ENCODE assay signal across 8 mouse cellular contexts in the genomic region with DNA sequence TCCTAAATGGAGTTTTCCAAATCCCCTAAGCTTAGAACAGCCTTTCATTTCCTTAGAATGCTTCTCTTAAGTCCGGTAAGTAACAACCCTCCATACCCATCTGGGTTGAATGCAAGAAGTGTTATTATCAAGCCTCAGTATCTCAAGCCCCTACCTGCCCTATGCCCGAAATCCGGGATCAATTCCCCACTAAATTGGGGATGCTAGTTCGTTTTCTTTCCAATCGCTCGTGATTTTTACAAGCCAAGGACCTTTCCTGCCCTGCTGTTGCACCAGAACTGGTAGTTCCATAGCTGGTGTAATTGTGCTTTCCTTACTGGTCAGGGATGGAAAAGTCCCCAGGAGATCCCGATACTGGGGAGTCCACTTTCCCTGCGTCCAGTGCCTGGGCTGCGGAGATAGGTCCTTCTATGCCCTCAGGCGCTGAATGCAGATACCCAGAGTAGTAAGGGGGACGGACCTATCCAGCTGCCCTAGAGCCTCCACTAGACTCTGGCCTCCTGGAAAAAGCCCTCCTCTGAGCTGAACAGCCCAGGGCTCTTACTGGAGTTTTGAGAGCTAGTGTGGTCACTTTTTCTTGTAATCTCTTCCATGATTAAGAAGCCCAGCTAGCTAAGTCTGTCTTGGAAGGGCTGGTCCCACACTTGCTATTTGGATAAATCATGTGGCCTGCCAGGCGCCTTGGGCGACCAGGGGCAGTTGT. TPM values are rescaled to one million over a fixed set of nuclear protein-coding genes. Genes with fewer than 3 reads are reported as not detected.
DNase-seq lines count a peak whose midpoint lies in the region; ATAC-seq and TF ChIP-seq lines count a peak whose summit lies in the region.

No protein-coding gene starts in this region.

- ATAC-seq in limb, embryonic 11.5 days (ENCODE audit: insufficient number of reproducible peaks, low FRiP score, low TSS enrichment, low read depth): no peak
- no peak for ATAC-seq in CD4-positive, CD25-positive, alpha-beta regulatory T cell, adult 4 months

- peak overlapping the region; percentile 27; the same call in 1 of the 2 replicates for H3K9ac ChIP-seq in limb, embryonic 11.5 days (ENCODE audit: low read length)

- no peaks in the 10 kb centered on the region for H3K36me3 ChIP-seq in heart, embryonic 10.5 days
- H3K36me3 ChIP-seq in limb, embryonic 11.5 days (ENCODE audit: control insufficient read depth, insufficient read depth, low read length): no peaks in the 10 kb centered on the region

- no peak for TF ChIP-seq CTCF in cortical plate, adult 2 months (IDR thresholded peaks at IDR 0.05; ENCODE audit: extremely low read depth, insufficient read depth, low read length)

- H3K4me1 ChIP-seq in cortical plate, adult 2 months (ENCODE audit: control insufficient read depth, insufficient read depth, low read length): peaks cover 1% of the 10 kb centered on the region; the same call in 1 of the 2 replicates
- peaks cover 23% of the 10 kb centered on the region; the same call in 1 of the 2 replicates for H3K4me1 ChIP-seq in heart, embryonic 10.5 days
- peaks cover 25% of the 10 kb centered on the region for H3K4me1 ChIP-seq in limb, embryonic 11.5 days (ENCODE audit: control insufficient read depth, insufficient read depth, low read length)

- H3K4me2 ChIP-seq in limb, embryonic 11.5 days (ENCODE audit: low read depth, severe bottlenecking): peak overlapping the region; percentile 82

- peak overlapping the region; percentile 96 for H3K4me3 ChIP-seq in cortical plate, adult 2 months (ENCODE audit: insufficient read depth, low read length)
- peak overlapping the region; percentile 80 for H3K4me3 ChIP-seq in heart, embryonic 10.5 days
- peak overlapping the region; percentile 71 for H3K4me3 ChIP-seq in limb, embryonic 11.5 days (ENCODE audit: low read depth, low read length)

- 1% methylated on average over 13 of the region's 13 CpGs for WGBS in heart, embryonic 10.5 days
- 2% methylated on average over 13 of the region's 13 CpGs for WGBS in limb, embryonic 11.5 days

- DNase-seq in layer of hippocampus, adult 11-12 months (ENCODE audit: low spot score): peak; percentile 11
- DNase-seq in layer of hippocampus, adult 8-10 months (ENCODE audit: low spot score in 2 of 2): no peak
- no peak for DNase-seq in heart, embryonic 10.5 days (ENCODE audit: low spot score)
- DNase-seq in limb, embryonic 11.5 days (ENCODE audit: low spot score): peak; percentile 53
- DNase-seq in right cerebral cortex, adult 2 months (ENCODE audit: low spot score in 2 of 2): peak; percentile 24 to 46
- no peak for DNase-seq in urinary bladder, postnatal 4 days (ENCODE audit: low spot score in 2 of 2)

- no peak for TF ChIP-seq POLR2A in cortical plate, adult 2 months (IDR thresholded peaks at IDR 0.05; ENCODE audit: extremely low read depth, insufficient read depth, low read length)

- peak overlapping the region; percentile 97 for H3K27ac ChIP-seq in cortical plate, adult 2 months (ENCODE audit: insufficient read depth, low read length)
- H3K27ac ChIP-seq in heart, embryonic 10.5 days: peak overlapping the region; percentile 65
- no peak overlapping the region for H3K27ac ChIP-seq in limb, embryonic 11.5 days (replicated peaks; ENCODE audit: low read depth, low read length)

- H3K27me3 ChIP-seq in heart, embryonic 10.5 days (ENCODE audit: insufficient read depth, poor library complexity, severe bottlenecking): peaks cover 3% of the 10 kb centered on the region; the same call in 1 of the 2 replicates
- peaks cover 12% of the 10 kb centered on the region for H3K27me3 ChIP-seq in limb, embryonic 11.5 days (ENCODE audit: control insufficient read depth, insufficient read depth, low read length)

- no peaks in the 10 kb centered on the region for H3K9me3 ChIP-seq in heart, embryonic 10.5 days
- no peaks in the 10 kb centered on the region for H3K9me3 ChIP-seq in limb, embryonic 11.5 days (ENCODE audit: control insufficient read depth, low read length)

RNA-seq across cellular contexts. Expression of gene Flrt2, which starts 1.1 kb away (rescaled TPM):
- 10 to 100 TPM; 36.3 to 43.8 (median 40.3) TPM for total RNA-seq in layer of hippocampus, adult 8-10 months (2022)
- 23.8 and 26.1 TPM in 2 replicates for polyA plus RNA-seq in cortical plate, adult 2 months (2012; rRNA removed)
- 20.7 and 29.0 TPM in 2 replicates for polyA plus RNA-seq in heart, embryonic 10.5 days (2016; fragmentation: Nextera tagmentation; extraction: Ambion mirVana)
- polyA plus RNA-seq in limb, embryonic 11.5 days (2014; fragmentation: Nextera tagmentation; extraction: Ambion mirVana): 19.9 and 22.8 TPM in 2 replicates
- polyA plus RNA-seq in CD4-positive, CD25-positive, alpha-beta regulatory T cell, adult 4 months (2017; shearing (Covaris generic)): not detected

Comparison
In these comparisons a context has a peak if more than half of its experiments do, and no peak if none do; other contexts are left out.
1. DNase-seq: peak in layer of hippocampus, adult 11-12 months (single experiment), limb, embryonic 11.5 days (single experiment) and right cerebral cortex, adult 2 months (2 of 2); none in layer of hippocampus, adult 8-10 months (0 of 2), heart, embryonic 10.5 days (single experiment) and urinary bladder, postnatal 4 days (0 of 2).
2. RNA of gene Flrt2, which starts 1.1 kb away (polyA plus RNA-seq): 20.7 to 29.0 TPM in heart, embryonic 10.5 days, 23.8 to 26.1 TPM in cortical plate, adult 2 months and 19.9 to 22.8 TPM in limb, embryonic 11.5 days; not detected in CD4-positive, CD25-positive, alpha-beta regulatory T cell, adult 4 months; every median in the first group is over 10 times any median in the second.
3. Peak in every context shown above with its lines, with median percentiles within 50 percentile points of each other: H3K4me3 ChIP-seq.